Mouse (Mus musculus) erythroblast, adult 5-6 weeks (primary cell): Measurements from ENCODE around the gene Uggt2. TPM values are rescaled to one million over a fixed set of nuclear protein-coding genes. Genes with fewer than 3 reads are reported as not detected.

ENCODE experiments used
- ATAC-seq: replicated peaks from 2 replicates; pipeline ENCODE4 v1.8.0; 2016; ENCODE audit warnings: moderate number of reproducible peaks, mild to moderate bottlenecking, moderate TSS enrichment, inconsistent platforms; ENCODE audit not compliant: poor library complexity, low FRiP score, severe bottlenecking
- total RNA-seq, 2 experiments: library from RNA; stranded (forward) in 1 of 2; stranded (reverse) in 1 of 2; fragments of 150-400 nt in 1 of 2; fragments of 200-764, 138-1000 nt in 1 of 2; gene quantifications; 2 replicates each; pipeline versions ENCODE4 v1.2.3 to v1.2.4; 2015 to 2017; ENCODE audit warnings: low replicate concordance in 2 of 2

Uggt2 gene
- total RNA-seq, 2 experiments from 2014 or later: 2.2 TPM; not detected in 1

- ATAC-seq: peak; percentile 98
These were observed 161.4 kb downstream of the Uggt2 start, which contains the start of gene Dnajc3 for GRCm38 (mm10) chr14:118937533-118938492. Gene Dnajc3, plus strand, starts transcription at chr14:118937976.

DNA sequence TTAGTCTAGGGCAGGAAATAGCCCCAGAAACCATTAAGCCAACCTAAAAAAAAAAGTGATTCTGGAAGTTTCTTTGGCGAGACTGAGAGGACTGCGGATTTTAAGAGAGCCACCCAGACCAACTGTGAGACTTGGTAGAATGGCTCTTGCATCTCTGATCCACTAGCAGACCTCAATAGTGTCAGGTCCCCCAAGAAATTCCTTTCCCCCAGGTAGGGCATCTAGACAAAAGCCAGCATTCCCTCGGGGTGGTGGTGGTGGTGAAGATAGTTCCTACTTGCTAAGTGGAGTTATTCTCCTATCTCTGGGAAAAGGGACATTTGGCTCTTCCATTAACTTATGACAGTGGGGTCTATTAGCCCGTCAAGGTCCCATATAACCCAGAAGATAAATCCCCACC is 162.3 kb downstream of the Uggt2 start:
- no peak for ATAC-seq

DNA sequence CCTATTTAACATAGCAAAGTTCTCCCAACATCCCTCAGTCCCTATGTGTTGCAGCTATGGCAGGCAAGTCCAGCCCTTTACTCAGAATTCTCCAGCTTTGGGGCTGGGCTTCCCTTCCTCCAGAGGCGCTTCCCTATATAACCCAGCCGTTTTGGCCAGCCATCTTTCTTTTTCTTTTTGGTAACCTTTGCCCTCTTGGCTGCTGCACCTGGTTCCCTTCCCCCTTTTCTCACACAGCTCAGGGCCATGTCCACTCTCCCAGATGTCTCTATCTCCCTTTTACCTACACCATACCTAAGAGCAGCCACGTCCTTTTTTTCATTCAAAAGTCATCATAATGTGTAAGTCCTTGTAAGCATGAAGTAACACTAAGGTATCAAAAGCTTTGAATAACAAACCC is 163.0 kb downstream of the Uggt2 start:
- no peak for ATAC-seq

Other genes with a start within 250 kb of the Uggt2 start
- gene Dzip1, start 174.0 kb downstream of the Uggt2 start, total RNA-seq (2015; ENCODE audit: low replicate concordance): 0.42 TPM in 1 of 2 replicates, not detected in the other
- 3.2 TPM in 1 of 2 replicates, not detected in the other for gene Dzip1, start 174.0 kb downstream of the Uggt2 start, total RNA-seq (2017; ENCODE audit: low replicate concordance)
- 11.7 and 16.9 TPM in 2 replicates for gene Dnajc3, start 161.5 kb downstream of the Uggt2 start, total RNA-seq (2015; ENCODE audit: low replicate concordance)
- 25.9 and 29.4 TPM in 2 replicates for gene Dnajc3, start 161.5 kb downstream of the Uggt2 start, total RNA-seq (2017; ENCODE audit: low replicate concordance)
- gene Hs6st3, start 38.9 kb upstream of the Uggt2 start, total RNA-seq (2015; ENCODE audit: low replicate concordance): not detected in 2 replicates
- gene Hs6st3, start 38.9 kb upstream of the Uggt2 start, total RNA-seq (2017; ENCODE audit: low replicate concordance): not detected in 2 replicates